Mouse (Mus musculus): ENCODE measurements around the gene Hoxd9. TPM values are rescaled to one million over a fixed set of nuclear protein-coding genes. Genes with fewer than 3 reads are reported as not detected.

The Hoxd9 gene
- polyA plus RNA-seq, 1 experiment from 2014 or later: not detected

DNA sequence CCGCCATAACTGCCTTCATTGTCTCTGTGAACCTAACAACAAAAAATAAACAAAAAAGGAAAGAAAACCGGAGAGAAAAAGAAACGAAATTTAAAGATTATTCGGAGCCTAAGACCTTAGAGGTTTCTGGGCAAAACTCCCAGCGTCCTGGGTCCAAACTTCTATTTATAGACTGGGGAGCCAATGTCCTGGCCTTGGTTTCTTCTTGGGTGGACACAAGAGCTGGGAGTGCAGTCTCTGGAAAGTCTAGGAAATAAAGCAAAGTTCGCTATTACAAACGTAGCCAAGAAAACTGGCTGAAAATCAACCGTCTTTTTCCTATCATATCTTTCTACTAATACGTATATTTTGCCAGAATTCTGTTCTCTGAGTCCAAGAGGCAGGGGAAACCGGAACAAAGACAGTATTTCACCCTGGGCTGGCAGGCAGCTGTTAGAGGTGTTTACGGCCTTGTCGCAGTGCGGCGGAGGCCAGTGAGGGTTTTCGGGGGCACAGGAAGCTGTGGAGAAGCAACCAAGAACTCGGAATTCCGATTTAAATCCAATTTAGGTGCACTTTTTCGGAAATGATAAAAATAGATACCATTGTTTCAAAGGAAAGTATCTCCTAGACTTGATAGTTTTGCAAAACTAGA is 16.7 kb downstream of the Hoxd9 start:
- 5% methylated on average over 18 of the region's 18 CpGs for WGBS
- H3K4me1 ChIP-seq (ENCODE audit: control insufficient read depth, insufficient read depth, low read depth, low read length): peaks cover 7% of the 10 kb centered on the region; the same call in 1 of the 2 replicates
- ATAC-seq: no peak
- peaks cover 58% of the 10 kb centered on the region for H3K27me3 ChIP-seq (replicated peaks; ENCODE audit: control insufficient read depth, insufficient read depth, low read length)
- H3K4me3 ChIP-seq (ENCODE audit: low read length): peak overlapping the region; percentile 16
- H3K9me3 ChIP-seq (ENCODE audit: control insufficient read depth, low read length): no peaks in the 10 kb centered on the region
- no peak overlapping the region for H3K4me2 ChIP-seq (ENCODE audit: low read length)
- H3K9ac ChIP-seq (ENCODE audit: low read depth, low read length): no peak overlapping the region
- H3K27ac ChIP-seq (ENCODE audit: low read depth, low read length): no peak overlapping the region
- no peaks in the 10 kb centered on the region for H3K36me3 ChIP-seq (ENCODE audit: control insufficient read depth, insufficient read depth, low read length)

DNA sequence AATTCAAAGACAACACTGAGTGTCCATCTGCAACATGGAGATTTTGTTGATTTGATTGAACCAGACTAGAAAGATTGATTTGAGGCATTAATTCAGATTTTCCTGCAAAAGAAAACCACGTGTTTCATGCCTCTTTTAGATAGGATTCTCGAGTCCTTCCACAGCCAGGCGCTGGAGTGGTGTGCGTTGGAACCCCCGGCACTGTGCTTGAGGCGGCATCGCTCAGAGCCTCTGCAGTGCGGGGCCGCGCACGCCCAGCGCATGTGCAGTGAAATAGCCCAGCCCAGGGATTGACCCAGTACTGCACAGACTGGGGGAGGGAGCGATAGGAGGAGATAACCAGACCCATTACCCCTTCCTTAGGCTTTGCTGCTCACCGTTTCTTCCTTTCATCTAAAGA is 17.4 kb downstream of the Hoxd9 start:
- Histone ChIP-seq H3K9ac (ENCODE audit: low read depth, low read length) (no peak overlapping the region), H3K27ac (ENCODE audit: low read depth, low read length) (no peak overlapping the region), H3K36me3 (ENCODE audit: control insufficient read depth, insufficient read depth, low read length) (no peaks in the 10 kb centered on the region), H3K4me1 (ENCODE audit: control insufficient read depth, insufficient read depth, low read depth, low read length) (peaks cover 7% of the 10 kb centered on the region; the same call in 1 of the 2 replicates), H3K4me3 (ENCODE audit: low read length) (peak overlapping the region; percentile 16), H3K4me2 (ENCODE audit: low read length) (no peak overlapping the region), H3K27me3 (replicated peaks; ENCODE audit: control insufficient read depth, insufficient read depth, low read length) (peaks cover 60% of the 10 kb centered on the region), H3K9me3 (ENCODE audit: control insufficient read depth, low read length) (no peaks in the 10 kb centered on the region)
- ATAC-seq: peak; percentile 60
- WGBS: 1% methylated on average over 14 of the region's 14 CpGs

DNA sequence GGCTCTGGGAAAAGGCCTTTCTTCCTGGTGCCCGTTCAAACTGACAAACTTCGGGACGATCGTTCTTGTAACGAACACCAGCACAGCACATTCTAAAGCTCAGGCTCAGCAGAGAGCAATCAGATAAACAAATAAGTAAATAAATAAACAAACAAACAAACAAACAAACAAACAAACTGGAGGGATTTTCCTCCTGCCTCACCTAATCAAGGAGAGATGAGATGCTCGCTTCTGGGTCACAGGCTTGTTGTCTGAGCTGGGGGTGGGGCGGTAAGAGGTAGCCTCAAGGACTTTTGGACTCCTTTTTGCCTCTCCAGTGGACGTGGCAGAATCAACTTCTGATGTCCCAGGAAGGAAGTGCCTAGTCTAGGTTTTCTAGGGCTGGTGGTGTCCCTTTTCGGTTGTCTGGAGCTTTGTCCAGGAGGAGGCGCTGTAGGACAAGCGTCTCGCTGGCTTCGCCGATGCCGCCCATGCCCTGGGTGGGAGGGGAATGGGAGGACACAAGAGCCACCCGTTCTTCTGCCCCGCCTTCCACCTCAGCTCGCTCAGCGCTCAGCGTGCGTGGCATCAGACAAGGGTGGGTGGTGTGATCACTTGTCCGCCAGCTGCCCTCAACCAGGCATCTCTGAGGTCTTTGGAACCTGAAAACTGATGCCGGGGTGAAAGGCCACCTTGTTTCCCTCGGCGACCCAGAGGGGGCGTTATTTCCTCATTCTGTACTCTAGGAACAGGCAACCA is 18.1 kb downstream of the Hoxd9 start:
- ATAC-seq: peak; percentile 78
- H3K4me3 ChIP-seq (ENCODE audit: low read length): peak overlapping the region; percentile 31
- WGBS: 3% methylated on average over 26 of the region's 26 CpGs
- peak overlapping the region; percentile 42; the same call in 1 of the 2 replicates for H3K9ac ChIP-seq (ENCODE audit: low read depth, low read length)
- H3K27me3 ChIP-seq (replicated peaks; ENCODE audit: control insufficient read depth, insufficient read depth, low read length): peaks cover 56% of the 10 kb centered on the region
- H3K27ac ChIP-seq (ENCODE audit: low read depth, low read length): no peak overlapping the region
- no peaks in the 10 kb centered on the region for H3K9me3 ChIP-seq (ENCODE audit: control insufficient read depth, low read length)
- H3K36me3 ChIP-seq (ENCODE audit: control insufficient read depth, insufficient read depth, low read length): no peaks in the 10 kb centered on the region
- peak overlapping the region; percentile 65 for H3K4me2 ChIP-seq (ENCODE audit: low read length)
- peaks cover 7% of the 10 kb centered on the region; the same call in 1 of the 2 replicates for H3K4me1 ChIP-seq (ENCODE audit: control insufficient read depth, insufficient read depth, low read depth, low read length)

DNA sequence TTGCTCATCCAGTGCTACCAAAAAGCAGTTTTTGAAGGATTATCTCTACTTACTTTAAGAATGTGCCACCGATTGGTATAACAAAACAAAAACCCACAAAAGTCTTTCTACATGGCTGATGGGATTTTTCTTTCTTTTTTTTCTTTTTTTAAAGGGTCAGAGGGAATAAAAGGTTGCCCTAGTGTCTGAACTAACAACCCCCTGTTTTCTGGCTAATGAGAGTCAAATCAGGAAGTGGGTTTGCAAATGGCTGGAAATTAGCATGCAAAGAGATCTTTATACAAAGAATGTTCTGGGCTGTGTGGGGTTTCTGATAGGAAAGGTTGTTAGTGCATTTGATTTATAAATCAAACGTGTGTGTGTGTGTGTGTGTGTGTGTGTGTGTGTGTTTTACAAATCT is 22.9 kb downstream of the Hoxd9 start:
- no peak for ATAC-seq
- Histone ChIP-seq H3K9ac (ENCODE audit: low read depth, low read length) (no peak overlapping the region), H3K4me2 (ENCODE audit: low read length) (no peak overlapping the region), H3K9me3 (ENCODE audit: control insufficient read depth, low read length) (no peaks in the 10 kb centered on the region), H3K27ac (ENCODE audit: low read depth, low read length) (no peak overlapping the region), H3K27me3 (replicated peaks; ENCODE audit: control insufficient read depth, insufficient read depth, low read length) (peaks cover 67% of the 10 kb centered on the region), H3K4me1 (ENCODE audit: control insufficient read depth, insufficient read depth, low read depth, low read length) (peaks cover 2% of the 10 kb centered on the region; the same call in 1 of the 2 replicates), H3K4me3 (ENCODE audit: low read length) (no peak overlapping the region), H3K36me3 (ENCODE audit: control insufficient read depth, insufficient read depth, low read length) (no peaks in the 10 kb centered on the region)
- 18% methylated on average over 2 of the region's 2 CpGs for WGBS

DNA sequence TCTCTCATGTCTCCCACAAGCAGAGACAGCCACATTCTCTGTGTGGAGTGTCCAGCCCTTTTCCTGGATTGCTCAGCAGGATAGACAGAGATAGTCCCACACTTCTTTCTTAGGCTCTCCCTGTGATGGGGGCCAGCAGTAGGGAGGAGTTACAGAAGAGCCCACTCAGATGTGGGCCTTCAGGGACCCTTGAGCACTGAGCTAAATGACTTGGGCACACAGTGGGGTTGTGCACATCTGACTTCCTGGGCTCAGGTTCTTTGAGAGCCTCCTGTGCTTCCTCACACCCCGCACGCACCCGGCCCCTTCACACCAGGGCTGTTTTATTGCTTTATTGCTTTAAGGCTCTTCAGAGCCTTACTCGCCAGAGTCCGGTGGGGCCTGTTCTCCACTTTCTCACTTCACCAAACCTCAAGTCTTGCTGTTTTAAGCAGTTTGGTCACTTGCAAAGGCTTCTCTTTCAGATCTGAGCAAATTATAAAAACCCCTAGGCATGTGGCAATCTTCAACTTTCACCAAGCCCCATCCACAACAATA is 23.5 kb downstream of the Hoxd9 start:
- H3K27ac ChIP-seq (ENCODE audit: low read depth, low read length): no peak overlapping the region
- H3K9me3 ChIP-seq (ENCODE audit: control insufficient read depth, low read length): no peaks in the 10 kb centered on the region
- 19% methylated on average over 5 of the region's 5 CpGs for WGBS
- no peak for ATAC-seq
- peaks cover 2% of the 10 kb centered on the region; the same call in 1 of the 2 replicates for H3K4me1 ChIP-seq (ENCODE audit: control insufficient read depth, insufficient read depth, low read depth, low read length)
- peaks cover 62% of the 10 kb centered on the region for H3K27me3 ChIP-seq (replicated peaks; ENCODE audit: control insufficient read depth, insufficient read depth, low read length)
- H3K4me3 ChIP-seq (ENCODE audit: low read length): no peak overlapping the region
- H3K9ac ChIP-seq (ENCODE audit: low read depth, low read length): no peak overlapping the region
- H3K4me2 ChIP-seq (ENCODE audit: low read length): no peak overlapping the region
- no peaks in the 10 kb centered on the region for H3K36me3 ChIP-seq (ENCODE audit: control insufficient read depth, insufficient read depth, low read length)

DNA sequence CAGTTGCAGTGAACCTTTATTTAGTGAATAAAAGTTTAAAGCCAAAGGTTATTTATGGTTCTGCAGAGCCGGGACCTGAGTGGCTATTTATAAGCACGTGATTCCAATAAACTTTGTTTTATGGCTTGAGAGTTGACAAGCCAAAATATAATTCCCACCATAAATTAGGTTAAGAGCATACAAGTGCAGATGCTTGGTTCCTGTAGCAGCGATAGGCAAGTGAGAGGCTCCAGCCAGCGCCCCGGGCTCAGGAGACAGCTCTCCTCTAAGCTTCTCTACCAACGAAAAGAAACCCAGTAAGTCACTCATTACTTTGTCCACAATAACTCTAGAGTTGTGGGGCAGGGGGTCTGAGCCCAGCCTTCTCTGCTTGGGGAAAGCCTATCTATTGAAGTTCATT is 24.4 kb downstream of the Hoxd9 start:
- H3K4me3 ChIP-seq (ENCODE audit: low read length): no peak overlapping the region
- no peak overlapping the region; the same call in 1 of the 2 replicates for H3K4me2 ChIP-seq (ENCODE audit: low read length)
- H3K27me3 ChIP-seq (replicated peaks; ENCODE audit: control insufficient read depth, insufficient read depth, low read length): peaks cover 60% of the 10 kb centered on the region

DNA sequence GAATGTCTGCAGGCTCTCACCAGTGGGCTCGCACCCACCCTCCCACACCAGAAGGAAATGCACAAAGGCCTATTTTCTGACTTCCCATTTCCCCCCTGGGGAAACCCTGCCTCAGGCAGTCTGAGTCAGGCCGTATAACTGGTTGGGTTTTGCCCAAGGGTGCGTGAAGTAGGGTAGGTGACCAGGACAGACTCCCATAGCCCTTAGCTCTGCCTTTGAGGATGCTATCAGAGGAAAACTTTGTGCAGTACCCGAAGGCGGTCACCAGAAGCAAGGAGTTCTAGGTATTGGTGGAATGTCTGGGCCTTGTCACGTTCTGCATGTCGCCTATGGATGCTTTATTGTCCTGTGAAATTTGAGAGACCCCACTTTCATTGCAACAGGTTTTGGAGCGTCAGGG is 25.4 kb downstream of the Hoxd9 start:
- Histone ChIP-seq H3K27ac (ENCODE audit: low read depth, low read length) (no peak overlapping the region), H3K9ac (ENCODE audit: low read depth, low read length) (0 out of 2 replicates have a peak overlapping the region, but pooled peaks have one; percentile 7), H3K27me3 (replicated peaks; ENCODE audit: control insufficient read depth, insufficient read depth, low read length) (peaks cover 58% of the 10 kb centered on the region), H3K4me1 (ENCODE audit: control insufficient read depth, insufficient read depth, low read depth, low read length) (peaks cover 2% of the 10 kb centered on the region), H3K36me3 (ENCODE audit: control insufficient read depth, insufficient read depth, low read length) (no peaks in the 10 kb centered on the region), H3K4me3 (ENCODE audit: low read length) (0 out of 2 replicates have a peak overlapping the region, but pooled peaks have one; percentile 6), H3K9me3 (ENCODE audit: control insufficient read depth, low read length) (no peaks in the 10 kb centered on the region), H3K4me2 (ENCODE audit: low read length) (peak overlapping the region; percentile 25)
- no peak for ATAC-seq
- WGBS: 8% methylated on average over 8 of the region's 8 CpGs

More for the DNA sequence above, 24.4 kb downstream of the Hoxd9 start:
- Histone ChIP-seq H3K9ac (ENCODE audit: low read depth, low read length) (no peak overlapping the region), H3K9me3 (ENCODE audit: control insufficient read depth, low read length) (no peaks in the 10 kb centered on the region), H3K27ac (ENCODE audit: low read depth, low read length) (no peak overlapping the region), H3K4me1 (ENCODE audit: control insufficient read depth, insufficient read depth, low read depth, low read length) (peaks cover 2% of the 10 kb centered on the region), H3K36me3 (ENCODE audit: control insufficient read depth, insufficient read depth, low read length) (no peaks in the 10 kb centered on the region)
- WGBS: 12% methylated on average over 6 of the region's 6 CpGs
- no peak for ATAC-seq

DNA sequence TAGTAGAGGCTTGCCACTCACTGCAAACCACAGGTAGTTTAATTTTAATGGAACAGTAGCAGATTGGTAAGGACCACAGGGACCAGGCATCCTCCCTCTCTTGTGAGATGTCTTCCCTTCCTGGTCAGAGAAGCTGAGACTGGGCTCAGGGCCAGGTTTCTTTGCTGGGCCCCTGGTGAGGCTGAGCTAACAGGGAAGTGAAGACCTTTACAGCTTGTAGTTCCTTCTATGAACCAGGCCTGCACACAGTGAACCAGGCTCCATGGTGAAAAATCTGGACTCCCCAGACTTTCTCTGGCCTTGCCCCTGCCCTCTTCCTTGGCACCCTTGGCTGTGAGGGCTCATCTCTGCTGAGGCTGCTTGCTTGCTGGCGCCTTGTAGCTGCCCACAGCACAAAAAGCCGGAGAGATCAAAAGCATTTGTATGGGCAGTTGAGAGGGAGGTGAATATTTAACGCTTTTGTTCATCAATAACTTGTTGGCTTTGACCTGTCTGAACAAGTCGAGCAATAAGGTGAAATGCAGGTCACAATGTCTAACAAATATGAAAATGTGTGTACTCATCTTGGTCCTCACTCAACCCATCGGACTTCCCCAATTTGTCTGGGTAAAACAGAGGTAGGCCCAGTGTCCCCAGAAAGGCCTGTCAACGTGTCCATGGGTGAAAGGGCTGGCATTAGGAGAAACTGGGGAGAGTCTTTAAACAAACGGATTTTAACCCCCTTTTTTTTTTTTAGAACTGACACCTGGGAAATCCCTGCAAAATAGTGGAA is 26.9 kb downstream of the Hoxd9 start:
- no peak for ATAC-seq

More for the DNA sequence above, 26.9 kb downstream of the Hoxd9 start:
- H3K4me2 ChIP-seq (ENCODE audit: low read length): no peak overlapping the region
- H3K9me3 ChIP-seq (ENCODE audit: control insufficient read depth, low read length): no peaks in the 10 kb centered on the region
- H3K4me3 ChIP-seq (ENCODE audit: low read length): no peak overlapping the region
- H3K27me3 ChIP-seq (replicated peaks; ENCODE audit: control insufficient read depth, insufficient read depth, low read length): peaks cover 58% of the 10 kb centered on the region
- H3K4me1 ChIP-seq (ENCODE audit: control insufficient read depth, insufficient read depth, low read depth, low read length): peaks cover 2% of the 10 kb centered on the region
- 18% methylated on average over 7 of the region's 7 CpGs for WGBS
- H3K9ac ChIP-seq (ENCODE audit: low read depth, low read length): no peak overlapping the region
- H3K36me3 ChIP-seq (ENCODE audit: control insufficient read depth, insufficient read depth, low read length): no peaks in the 10 kb centered on the region
- no peak overlapping the region for H3K27ac ChIP-seq (ENCODE audit: low read depth, low read length)

Measured in hindbrain, embryonic 16.5 days (tissue).